Mouse (Mus musculus) MEL (cell line): ENCODE results near the gene Odc1.

Experiments
- CTCF ChIP-seq, 3 experiments: IDR thresholded peaks in 2 of 3; conservative IDR thresholded peaks in 1 of 3; 2 replicates each; pipeline ENCODE4 v1.5.1; 2011 to 2012; ENCODE audit warnings: low read length in 3 of 3, low read depth in 2 of 3, mild to moderate bottlenecking in 2 of 3, improper control_type of control experiment in 1 of 3, inconsistent platforms in 1 of 3, mixed read lengths in 1 of 3, moderate library complexity in 1 of 3; ENCODE audit not compliant: control insufficient read depth in 1 of 3, insufficient read depth in 1 of 3, poor library complexity in 1 of 3, severe bottlenecking in 1 of 3
- E2F4 ChIP-seq: IDR thresholded peaks from 2 replicates; pipeline ENCODE4 v1.6.1; 2011; ENCODE audit warnings: low read depth, low read length, improper control_type of control experiment, borderline replicate concordance
- ELF1 ChIP-seq: IDR thresholded peaks from 2 replicates; pipeline ENCODE4 v1.6.1; 2014; ENCODE audit warnings: low read depth, mild to moderate bottlenecking, inconsistent platforms, low read length, improper control_type of control experiment, moderate library complexity
- EP300 ChIP-seq, 2 experiments: IDR thresholded peaks; 2 replicates each; pipeline ENCODE4 v1.6.1; 2011; ENCODE audit warnings: improper control_type of control experiment in 2 of 2, low read length in 2 of 2, low read depth in 1 of 2, mild to moderate bottlenecking in 1 of 2
- GABPA ChIP-seq: IDR thresholded peaks from 2 replicates; pipeline ENCODE4 v1.6.1; 2012; ENCODE audit warnings: low read depth, mild to moderate bottlenecking, inconsistent platforms, low read length, improper control_type of control experiment, moderate library complexity
- GATA1 ChIP-seq: IDR thresholded peaks from 2 replicates; pipeline ENCODE4 v1.6.1; 2011; ENCODE audit warnings: low read depth, low read length, improper control_type of control experiment
- MEF2A ChIP-seq: IDR thresholded peaks from 2 replicates; pipeline ENCODE4 v1.6.1; 2014; ENCODE audit warnings: low read depth, mild to moderate bottlenecking, inconsistent platforms, low read length, improper control_type of control experiment; ENCODE audit not compliant: poor library complexity, insufficient replicate concordance, severe bottlenecking; ENCODE audit errors: extremely low read depth
- NELFE ChIP-seq: IDR thresholded peaks from 2 replicates; pipeline ENCODE4 v1.6.1; 2011; ENCODE audit warnings: low read depth, low read length, improper control_type of control experiment
- POLR2A ChIP-seq, 2 experiments: IDR thresholded peaks; 2 replicates each; pipeline ENCODE4 v1.6.1; 2011 to 2012; ENCODE audit warnings: low read length in 2 of 2, mild to moderate bottlenecking in 2 of 2, control low read depth in 1 of 2, improper control_type of control experiment in 1 of 2, low read depth in 1 of 2, moderate library complexity in 1 of 2; ENCODE audit not compliant: control insufficient read depth in 1 of 2, insufficient read depth in 1 of 2, poor library complexity in 1 of 2
- POLR2AphosphoS2 ChIP-seq: IDR thresholded peaks from 2 replicates; pipeline ENCODE4 v1.6.1; 2011; ENCODE audit warnings: low read length, improper control_type of control experiment
- SIN3A ChIP-seq: IDR thresholded peaks from 2 replicates; pipeline ENCODE4 v1.6.1; 2012; ENCODE audit warnings: low read length, improper control_type of control experiment, inconsistent platforms
- TBP ChIP-seq: IDR thresholded peaks from 2 replicates; pipeline ENCODE4 v1.8.0; 2011; ENCODE audit warnings: low read depth, low read length, improper control_type of control experiment
- USF1 ChIP-seq: IDR thresholded peaks from 2 replicates; pipeline ENCODE4 v1.6.1; 2014; ENCODE audit warnings: low read depth, mild to moderate bottlenecking, inconsistent platforms, low read length, improper control_type of control experiment, moderate library complexity
- ZC3H11A ChIP-seq: IDR thresholded peaks from 2 replicates; pipeline ENCODE4 v1.6.1; 2012; ENCODE audit warnings: low read depth, mild to moderate bottlenecking, inconsistent platforms, low read length, improper control_type of control experiment

DNA sequence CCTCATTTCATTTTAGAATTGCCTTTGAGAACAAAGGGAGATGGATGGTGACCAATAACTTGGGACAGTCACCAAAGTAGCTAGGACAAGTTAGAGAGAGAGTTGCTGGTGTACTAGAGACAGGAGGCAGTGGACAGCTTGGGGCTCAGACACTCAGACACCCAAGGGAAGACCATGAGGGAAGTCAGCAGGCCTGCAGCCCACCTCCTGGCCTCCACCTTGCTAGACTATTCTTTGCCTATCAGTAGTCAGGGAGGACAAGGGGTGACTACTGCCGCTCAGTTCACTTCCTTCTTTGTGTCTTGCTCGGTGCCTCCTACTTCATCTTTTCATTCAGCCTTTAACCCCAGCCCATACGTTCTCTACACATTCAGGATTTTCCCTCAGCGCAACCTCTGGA is 50.1 kb downstream of the Odc1 start:
- no peak for TF ChIP-seq CTCF (IDR thresholded peaks at IDR 0.05 in 2 of 3, conservative IDR thresholded peaks at IDR 0.05 in 1 of 3; ENCODE audit: control insufficient read depth in 1 of 3, insufficient read depth in 1 of 3, low read depth in 2 of 3, low read length in 3 of 3, poor library complexity in 1 of 3, severe bottlenecking in 1 of 3)
- TF ChIP-seq MEF2A: no peak
- no peak for TF ChIP-seq GATA1
- no peak for TF ChIP-seq SIN3A
- TF ChIP-seq POLR2A (IDR thresholded peaks at IDR 0.05; ENCODE audit: control insufficient read depth in 1 of 2, insufficient read depth in 1 of 2, low read depth in 1 of 2, low read length in 2 of 2, poor library complexity in 1 of 2): no peak
- TF ChIP-seq GABPA: no peak
- no peak for TF ChIP-seq ZC3H11A
- TF ChIP-seq NELFE: no peak
- TF ChIP-seq EP300 (IDR thresholded peaks at IDR 0.05; ENCODE audit: low read depth in 1 of 2, low read length in 2 of 2): no peak
- TF ChIP-seq TBP: no peak
- TF ChIP-seq USF1: no peak
- TF ChIP-seq POLR2AphosphoS2: no peak
- TF ChIP-seq E2F4: no peak
- no peak for TF ChIP-seq ELF1
